Mouse (Mus musculus): ENCODE data around the gene Zc2hc1c. TPM values are rescaled to one million over a fixed set of nuclear protein-coding genes. Genes with fewer than 3 reads are reported as not detected.

Zc2hc1c gene
- polyA plus RNA-seq, 1 experiment = 0.53 TPM

GRCm38 (mm10) chr12:85269821-85270220 lies 18.6 kb upstream of the Zc2hc1c start:
- Histone ChIP-seq H3K4me3 (ENCODE audit: insufficient read depth, low read length) (peak overlapping the region; percentile 40), H3K27ac (ENCODE audit: insufficient read depth, low read length) (no peak overlapping the region), H3K4me1 (ENCODE audit: control insufficient read depth, insufficient read depth, low read length) (peaks cover 3% of the 10 kb centered on the region)
- TF ChIP-seq POLR2A (IDR thresholded peaks at IDR 0.05; ENCODE audit: low read depth, low read length) (no peak), CTCF (IDR thresholded peaks at IDR 0.05; ENCODE audit: borderline replicate concordance, insufficient read depth, low read length) (no peak)

- TF ChIP-seq POLR2A (IDR thresholded peaks at IDR 0.05; ENCODE audit: low read depth, low read length) = peak; percentile 79
- peak; percentile 34; the same call in 1 of the 2 replicates for TF ChIP-seq CTCF (IDR thresholded peaks at IDR 0.05; ENCODE audit: borderline replicate concordance, insufficient read depth, low read length)
- peaks cover 3% of the 10 kb centered on the region for H3K4me1 ChIP-seq (ENCODE audit: control insufficient read depth, insufficient read depth, low read length)
- peak within 1 kb of the TSS; percentile 40 for H3K4me3 ChIP-seq (ENCODE audit: insufficient read depth, low read length)
- no peak within 1 kb of the TSS for H3K27ac ChIP-seq (ENCODE audit: insufficient read depth, low read length)
These were observed 18.1 kb upstream of the Zc2hc1c start, which contains the start of gene Mlh3 for GRCm38 (mm10) chr12:85270319-85270718. Gene Mlh3, minus strand, starts transcription at chr12:85270599.

GRCm38 (mm10) chr12:85271132-85271842 lies 17.1 kb upstream of the Zc2hc1c start:
- no peak overlapping the region for H3K4me3 ChIP-seq (ENCODE audit: insufficient read depth, low read length)
- H3K4me1 ChIP-seq (ENCODE audit: control insufficient read depth, insufficient read depth, low read length) = peaks cover 3% of the 10 kb centered on the region; the same call in 1 of the 2 replicates
- TF ChIP-seq POLR2A (IDR thresholded peaks at IDR 0.05; ENCODE audit: low read depth, low read length) (no peak), CTCF (IDR thresholded peaks at IDR 0.05; ENCODE audit: borderline replicate concordance, insufficient read depth, low read length) (no peak)
- H3K27ac ChIP-seq (ENCODE audit: insufficient read depth, low read length) = no peak overlapping the region

GRCm38 (mm10) chr12:85271843-85272206 lies 16.6 kb upstream of the Zc2hc1c start:
- peaks cover 3% of the 10 kb centered on the region; the same call in 1 of the 2 replicates for H3K4me1 ChIP-seq (ENCODE audit: control insufficient read depth, insufficient read depth, low read length)
- no peak overlapping the region for H3K27ac ChIP-seq (ENCODE audit: insufficient read depth, low read length)
- H3K4me3 ChIP-seq (ENCODE audit: insufficient read depth, low read length) = no peak overlapping the region
- TF ChIP-seq POLR2A (IDR thresholded peaks at IDR 0.05; ENCODE audit: low read depth, low read length) (no peak), CTCF (IDR thresholded peaks at IDR 0.05; ENCODE audit: borderline replicate concordance, insufficient read depth, low read length) (no peak)

GRCm38 (mm10) chr12:85273508-85273907 lies 14.9 kb upstream of the Zc2hc1c start:
- H3K4me1 ChIP-seq (ENCODE audit: control insufficient read depth, insufficient read depth, low read length) = peaks cover 3% of the 10 kb centered on the region; the same call in 1 of the 2 replicates
- TF ChIP-seq CTCF (IDR thresholded peaks at IDR 0.05; ENCODE audit: borderline replicate concordance, insufficient read depth, low read length) = no peak
- TF ChIP-seq POLR2A (IDR thresholded peaks at IDR 0.05; ENCODE audit: low read depth, low read length) = no peak
- H3K27ac ChIP-seq (ENCODE audit: insufficient read depth, low read length) = no peak overlapping the region
- no peak overlapping the region for H3K4me3 ChIP-seq (ENCODE audit: insufficient read depth, low read length)

- no peak overlapping the region for H3K27ac ChIP-seq (ENCODE audit: insufficient read depth, low read length)
- H3K4me1 ChIP-seq (ENCODE audit: control insufficient read depth, insufficient read depth, low read length) = peaks cover 3% of the 10 kb centered on the region; the same call in 1 of the 2 replicates
- TF ChIP-seq CTCF (IDR thresholded peaks at IDR 0.05; ENCODE audit: borderline replicate concordance, insufficient read depth, low read length) (no peak), POLR2A (IDR thresholded peaks at IDR 0.05; ENCODE audit: low read depth, low read length) (no peak)
- H3K4me3 ChIP-seq (ENCODE audit: insufficient read depth, low read length) = no peak overlapping the region
These were observed 12.1 kb upstream of the Zc2hc1c start for GRCm38 (mm10) chr12:85276273-85276672.

GRCm38 (mm10) chr12:85278919-85279318 lies 9.5 kb upstream of the Zc2hc1c start:
- no peak for TF ChIP-seq POLR2A (IDR thresholded peaks at IDR 0.05; ENCODE audit: low read depth, low read length)
- no peak overlapping the region for H3K4me3 ChIP-seq (ENCODE audit: insufficient read depth, low read length)
- H3K4me1 ChIP-seq (ENCODE audit: control insufficient read depth, insufficient read depth, low read length) = no peaks in the 10 kb centered on the region
- no peak overlapping the region for H3K27ac ChIP-seq (ENCODE audit: insufficient read depth, low read length)

GRCm38 (mm10) chr12:85279396-85280080 lies 8.9 kb upstream of the Zc2hc1c start:
- Histone ChIP-seq H3K4me3 (ENCODE audit: insufficient read depth, low read length) (peak overlapping the region; percentile 75), H3K27ac (ENCODE audit: insufficient read depth, low read length) (no peak overlapping the region), H3K4me1 (ENCODE audit: control insufficient read depth, insufficient read depth, low read length) (no peaks in the 10 kb centered on the region)
- TF ChIP-seq CTCF (IDR thresholded peaks at IDR 0.05; ENCODE audit: borderline replicate concordance, insufficient read depth, low read length) = no peak
- no peak; the same call in 1 of the 2 replicates for TF ChIP-seq POLR2A (IDR thresholded peaks at IDR 0.05; ENCODE audit: low read depth, low read length)

- TF ChIP-seq POLR2A (IDR thresholded peaks at IDR 0.05; ENCODE audit: low read depth, low read length) (peak; percentile 63), CTCF (IDR thresholded peaks at IDR 0.05; ENCODE audit: borderline replicate concordance, insufficient read depth, low read length) (no peak)
- H3K4me3 ChIP-seq (ENCODE audit: insufficient read depth, low read length) = peak overlapping the region; percentile 75
- H3K4me1 ChIP-seq (ENCODE audit: control insufficient read depth, insufficient read depth, low read length) = no peaks in the 10 kb centered on the region
- peak overlapping the region; percentile 43; the same call in 1 of the 2 replicates for H3K27ac ChIP-seq (ENCODE audit: insufficient read depth, low read length)
These were observed 8.1 kb upstream of the Zc2hc1c start for GRCm38 (mm10) chr12:85280105-85280844.
